Mouse (Mus musculus) liver, postnatal 0 days (tissue): ENCODE results near the gene Fam83e.

Source experiments
- CTCF ChIP-seq: sonication (generic); IDR thresholded peaks from 2 replicates; pipeline ENCODE4 v1.5.1; 2016; ENCODE audit warnings: antibody characterized with exemption, low read depth
- EP300 ChIP-seq: IDR thresholded peaks from 2 replicates; pipeline ENCODE4 v1.6.1; 2016; ENCODE audit warnings: antibody characterized with exemption, low read depth, mild to moderate bottlenecking

DNA sequence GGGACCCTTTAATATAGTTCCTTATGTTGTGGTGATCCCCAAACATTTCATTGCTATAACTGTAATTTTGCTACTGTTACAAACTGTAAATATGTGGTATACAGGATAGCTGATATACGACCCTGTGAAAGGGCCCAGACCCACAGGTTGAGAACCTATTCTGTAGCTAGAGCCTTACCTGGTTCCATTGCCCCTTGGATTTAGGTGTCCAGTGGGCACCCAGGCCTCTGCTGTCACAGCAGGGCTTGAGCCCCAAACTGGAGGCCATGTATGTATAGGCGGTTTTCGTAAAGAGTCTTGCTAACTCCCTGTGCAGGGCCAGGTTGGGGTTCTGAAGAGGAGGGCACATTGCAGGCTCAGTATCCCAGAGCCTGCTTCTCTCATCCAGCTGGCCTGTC lies 4.6 kb upstream of the Fam83e start:
- TF ChIP-seq CTCF (no peak), EP300 (no peak)
